Comparison of ENCODE assay signal across 21 mouse cellular contexts in the genomic region with DNA sequence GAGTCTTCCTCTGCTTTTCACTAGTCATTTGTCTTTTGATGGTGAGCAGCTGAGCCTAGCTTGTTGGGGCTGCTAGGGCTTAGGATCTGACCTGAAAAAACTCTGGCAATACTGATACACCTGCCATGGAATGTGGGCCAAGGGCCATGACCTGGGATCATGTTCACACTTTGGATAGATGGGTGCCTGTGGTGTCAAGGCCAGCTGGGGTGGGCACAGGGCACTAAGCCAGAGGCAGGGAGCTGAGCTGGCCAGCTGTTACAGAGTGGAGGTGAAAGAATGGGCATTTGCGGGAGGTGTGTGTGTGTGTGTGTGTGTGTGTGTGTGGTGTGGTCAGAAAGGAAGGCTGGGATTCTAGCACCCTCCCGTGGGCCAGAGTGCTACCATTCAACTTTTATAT.
DNase-seq lines count a peak whose midpoint lies in the region; ATAC-seq and TF ChIP-seq lines count a peak whose summit lies in the region.
"Had no signal": no experiment of that assay in that cellular context is flagged by ENCODE, and none has a peak within 500 bp of the region (broad histone marks: within the 10 kb centered on the region; RNA-seq: fewer than 3 reads in every experiment).

No protein-coding gene starts in this region.

- H3K9me3 ChIP-seq in liver, postnatal 0 days (ENCODE audit: low read length): no peaks in the 10 kb centered on the region
- H3K9me3 ChIP-seq in liver, embryonic 12.5 days (replicated peaks): no peaks in the 10 kb centered on the region
- H3K9me3 ChIP-seq in kidney, embryonic 16.5 days (ENCODE audit: low read length): no peaks in the 10 kb centered on the region
- H3K9me3 ChIP-seq: embryonic facial prominence, embryonic 13.5 days; forebrain, embryonic 12.5 days; hindbrain, embryonic 10.5 days; intestine, embryonic 15.5 days had no signal

- WGBS in liver, postnatal 0 days (ENCODE audit: insufficient replicate concordance): 50% methylated on average over 2 of the region's 2 CpGs
- WGBS in liver, embryonic 12.5 days (ENCODE audit: insufficient replicate concordance): no CpG with 5 or more reads among the region's 2 CpGs
- WGBS in kidney, embryonic 16.5 days: 63% methylated on average over 2 of the region's 2 CpGs

- no peak overlapping the region for H3K4me3 ChIP-seq in liver, postnatal 0 days (ENCODE audit: low read depth, low read length)
- H3K4me3 ChIP-seq in liver, embryonic 12.5 days: no peak overlapping the region
- no peak overlapping the region for H3K4me3 ChIP-seq in kidney, embryonic 16.5 days (ENCODE audit: low read length)
- H3K4me3 ChIP-seq: embryonic facial prominence, embryonic 13.5 days; forebrain, embryonic 12.5 days; hindbrain, embryonic 10.5 days; intestine, embryonic 15.5 days had no signal

- no peaks in the 10 kb centered on the region for H3K27me3 ChIP-seq in liver, postnatal 0 days (ENCODE audit: insufficient read depth, low read length)
- H3K27me3 ChIP-seq in liver, embryonic 12.5 days (replicated peaks): no peaks in the 10 kb centered on the region
- H3K27me3 ChIP-seq in kidney, embryonic 16.5 days (ENCODE audit: insufficient read depth, low read length): no peaks in the 10 kb centered on the region
- H3K27me3 ChIP-seq: intestine, embryonic 15.5 days had no signal

- no peak overlapping the region for H3K4me2 ChIP-seq in liver, postnatal 0 days (ENCODE audit: low read depth, low read length)
- no peak overlapping the region for H3K4me2 ChIP-seq in liver, embryonic 12.5 days
- no peak overlapping the region for H3K4me2 ChIP-seq in kidney, embryonic 16.5 days (replicated peaks; ENCODE audit: low read depth, low read length)
- H3K4me2 ChIP-seq: embryonic facial prominence, embryonic 13.5 days; forebrain, embryonic 12.5 days; hindbrain, embryonic 14.5 days; intestine, embryonic 15.5 days had no signal

- H3K9ac ChIP-seq in liver, postnatal 0 days (replicated peaks): no peak overlapping the region
- H3K9ac ChIP-seq in liver, embryonic 12.5 days: no peak overlapping the region
- H3K9ac ChIP-seq in kidney, embryonic 16.5 days (replicated peaks; ENCODE audit: low read length): no peak overlapping the region
- H3K9ac ChIP-seq: embryonic facial prominence, embryonic 13.5 days; forebrain, embryonic 12.5 days; hindbrain, embryonic 14.5 days; intestine, embryonic 15.5 days had no signal

- 0 out of 2 replicates have a peak, but pooled peaks have one; percentile 5 for TF ChIP-seq CTCF in liver, postnatal 0 days (IDR thresholded peaks at IDR 0.05; ENCODE audit: low read depth)

- no peak for TF ChIP-seq EP300 in liver, postnatal 0 days (IDR thresholded peaks at IDR 0.05; ENCODE audit: low read depth)

- H3K27ac ChIP-seq in liver, postnatal 0 days (ENCODE audit: low read depth): no peak overlapping the region
- no peak overlapping the region for H3K27ac ChIP-seq in liver, embryonic 12.5 days
- no peak overlapping the region for H3K27ac ChIP-seq in kidney, embryonic 16.5 days (ENCODE audit: low read length)
- H3K27ac ChIP-seq: embryonic facial prominence, embryonic 13.5 days; forebrain, embryonic 12.5 days; hindbrain, embryonic 10.5 days; hindbrain, embryonic 14.5 days; intestine, embryonic 15.5 days had no signal

- ATAC-seq in liver, postnatal 0 days: 0 out of 2 replicates have a peak, but pooled peaks have one; percentile 21
- no peak for ATAC-seq in liver, embryonic 12.5 days
- ATAC-seq in kidney, embryonic 16.5 days (ENCODE audit: low FRiP score, low TSS enrichment): no peak
- no peak for ATAC-seq in megakaryocyte, adult 5-6 weeks (ENCODE audit: poor library complexity, severe bottlenecking)
- ATAC-seq: CD4-positive, CD25-positive, alpha-beta regulatory T cell, adult 4 months; forebrain, embryonic 16.5 days; intestine, embryonic 15.5 days had no signal

- H3K4me1 ChIP-seq in liver, postnatal 0 days (ENCODE audit: insufficient read depth): peaks cover 8% of the 10 kb centered on the region; the same call in 1 of the 2 replicates
- H3K4me1 ChIP-seq in liver, embryonic 12.5 days: no peaks in the 10 kb centered on the region
- peaks cover 5% of the 10 kb centered on the region; the same call in 1 of the 2 replicates for H3K4me1 ChIP-seq in kidney, embryonic 16.5 days (ENCODE audit: insufficient read depth, low read length)
- H3K4me1 ChIP-seq: intestine, embryonic 15.5 days had no signal

- peak; percentile 17 for DNase-seq in adrenal gland, postnatal 10 days
- DNase-seq in adrenal gland, adult 2 months: no peak
- no peak for DNase-seq in liver, postnatal 0 days
- peak; percentile 34 for DNase-seq in gastrocnemius, postnatal 10 days
- DNase-seq: adrenal gland, postnatal 14 days; B cell, adult 2 months; cerebellum, adult 11-12 months; cerebellum, adult 9-11 months; cerebellum, postnatal 36 days; heart, postnatal 14 days had no signal

- H3K36me3 ChIP-seq in liver, postnatal 0 days (replicated peaks; ENCODE audit: insufficient read depth, low read length): no peaks in the 10 kb centered on the region
- H3K36me3 ChIP-seq in liver, embryonic 12.5 days: no peaks in the 10 kb centered on the region
- H3K36me3 ChIP-seq in kidney, embryonic 16.5 days (ENCODE audit: insufficient read depth, low read length): no peaks in the 10 kb centered on the region
- H3K36me3 ChIP-seq: embryonic facial prominence, embryonic 13.5 days; forebrain, embryonic 12.5 days; G1E; hindbrain, embryonic 10.5 days; intestine, embryonic 15.5 days had no signal

Comparison
In these comparisons a context has a peak if more than half of its experiments do, and no peak if none do; other contexts are left out.
1. DNase-seq: peak in adrenal gland, postnatal 10 days (single experiment) and gastrocnemius, postnatal 10 days (single experiment); none in adrenal gland, adult 2 months (single experiment) and liver, postnatal 0 days (single experiment).